Mouse (Mus musculus) brain, adult 2 months (tissue): ENCODE data around the gene Kcnf1.
A peak's percentile ranks its signal among the peaks of the same experiment; 100 is the strongest.

ENCODE experiments used
- DNase-seq: peaks from one replicate; pipeline ENCODE4 v3.0.0; 2011; ENCODE audit warnings: low read depth, low spot score

Kcnf1 gene

GRCm38 (mm10) chr12:17176757-17177092, at the start of gene Kcnf1:
Kcnf1 (minus strand) TSS chr12:17176888.
- DNase-seq: no peak

- peak; percentile 95 for DNase-seq
These were observed 48.3 kb upstream of the Kcnf1 start for GRCm38 (mm10) chr12:17225012-17225411.

DNA sequence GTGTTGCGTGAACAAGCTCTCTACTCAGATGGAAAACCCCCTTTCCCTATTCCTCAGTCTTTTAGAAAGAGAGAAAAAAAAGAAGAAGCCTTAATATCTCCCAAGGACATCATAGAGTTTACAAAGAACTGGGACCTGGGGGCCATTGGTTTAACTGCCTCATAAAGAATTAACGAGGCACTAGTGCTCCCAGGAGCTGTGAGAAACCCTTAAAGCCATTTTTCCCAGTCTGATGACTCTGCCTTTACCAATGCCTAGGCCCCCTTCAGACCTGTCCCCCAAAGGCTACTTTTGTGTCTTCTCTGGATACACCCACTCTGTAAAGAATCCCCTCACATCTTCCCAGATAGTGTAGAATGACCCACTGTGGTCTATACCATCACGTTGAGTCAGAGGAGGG, 46.4 kb upstream of the Kcnf1 start:
- no peak for DNase-seq

DNA sequence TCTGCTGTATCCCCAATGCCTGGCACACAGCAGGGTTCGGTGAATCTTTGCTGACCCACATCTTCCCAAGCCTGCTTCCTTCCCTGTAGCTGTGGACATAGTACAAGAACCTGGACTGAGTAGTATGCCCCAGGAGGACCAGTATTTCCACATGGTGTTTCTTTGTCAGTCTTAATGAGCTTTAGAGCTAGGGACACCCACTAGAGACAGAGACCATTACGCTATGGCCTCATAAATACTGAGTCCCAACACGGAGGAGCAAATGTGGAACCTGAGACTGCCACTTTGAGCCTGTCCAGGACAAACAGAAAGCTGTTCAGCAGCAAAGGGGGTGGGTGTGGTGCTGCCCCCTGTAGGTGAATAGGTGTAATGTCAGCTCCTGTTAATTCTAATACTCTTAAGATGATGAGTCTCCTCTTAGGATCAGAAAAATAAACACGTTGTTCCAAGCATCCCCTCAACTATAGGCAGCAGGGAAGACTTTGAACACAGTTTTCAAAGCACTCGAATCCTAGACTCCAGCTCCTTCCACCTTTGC, 45.3 kb upstream of the Kcnf1 start:
- DNase-seq: no peak

DNA sequence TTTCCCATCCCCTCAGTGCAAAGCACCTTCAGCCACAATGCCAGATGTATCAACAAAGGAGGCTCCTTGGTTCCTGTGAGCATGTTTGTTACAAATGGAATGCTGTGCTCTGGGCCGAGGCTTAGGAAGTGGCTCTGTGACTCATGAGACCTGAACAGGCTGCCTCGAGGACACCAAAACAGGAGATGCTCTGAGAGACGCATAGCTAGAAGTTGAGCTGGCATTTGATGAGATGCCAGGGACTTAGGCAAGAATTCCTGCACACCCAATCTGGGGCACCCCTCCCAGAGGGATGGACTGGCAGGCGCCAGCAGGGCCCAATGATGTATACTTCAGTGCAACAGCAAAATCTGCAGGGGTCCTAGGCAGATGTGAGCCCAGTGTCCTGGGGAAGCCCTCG, 43.9 kb upstream of the Kcnf1 start:
- peak; percentile 58 for DNase-seq

DNA sequence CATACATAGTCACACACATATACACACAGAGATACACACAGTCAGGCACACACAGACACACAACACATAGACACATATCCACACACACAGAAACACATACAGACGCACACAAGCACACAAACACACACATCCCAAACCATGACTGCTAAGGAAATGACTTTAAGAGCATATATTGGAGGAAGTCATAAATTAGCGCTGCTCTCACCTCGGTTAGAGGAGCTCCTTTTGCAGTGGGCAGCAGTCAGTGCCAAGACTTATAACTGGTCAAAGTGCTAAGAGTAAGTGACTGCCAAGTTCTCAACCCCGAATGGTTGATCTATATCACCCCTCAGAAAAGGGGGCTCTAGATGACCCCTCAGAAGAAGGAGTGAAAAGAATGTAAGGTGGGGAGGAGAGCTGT, 42.4 kb upstream of the Kcnf1 start:
- DNase-seq: no peak

GRCm38 (mm10) chr12:17218390-17218789, 41.7 kb upstream of the Kcnf1 start:
- no peak for DNase-seq

GRCm38 (mm10) chr12:17215751-17216150, 39.1 kb upstream of the Kcnf1 start:
- no peak for DNase-seq

DNA sequence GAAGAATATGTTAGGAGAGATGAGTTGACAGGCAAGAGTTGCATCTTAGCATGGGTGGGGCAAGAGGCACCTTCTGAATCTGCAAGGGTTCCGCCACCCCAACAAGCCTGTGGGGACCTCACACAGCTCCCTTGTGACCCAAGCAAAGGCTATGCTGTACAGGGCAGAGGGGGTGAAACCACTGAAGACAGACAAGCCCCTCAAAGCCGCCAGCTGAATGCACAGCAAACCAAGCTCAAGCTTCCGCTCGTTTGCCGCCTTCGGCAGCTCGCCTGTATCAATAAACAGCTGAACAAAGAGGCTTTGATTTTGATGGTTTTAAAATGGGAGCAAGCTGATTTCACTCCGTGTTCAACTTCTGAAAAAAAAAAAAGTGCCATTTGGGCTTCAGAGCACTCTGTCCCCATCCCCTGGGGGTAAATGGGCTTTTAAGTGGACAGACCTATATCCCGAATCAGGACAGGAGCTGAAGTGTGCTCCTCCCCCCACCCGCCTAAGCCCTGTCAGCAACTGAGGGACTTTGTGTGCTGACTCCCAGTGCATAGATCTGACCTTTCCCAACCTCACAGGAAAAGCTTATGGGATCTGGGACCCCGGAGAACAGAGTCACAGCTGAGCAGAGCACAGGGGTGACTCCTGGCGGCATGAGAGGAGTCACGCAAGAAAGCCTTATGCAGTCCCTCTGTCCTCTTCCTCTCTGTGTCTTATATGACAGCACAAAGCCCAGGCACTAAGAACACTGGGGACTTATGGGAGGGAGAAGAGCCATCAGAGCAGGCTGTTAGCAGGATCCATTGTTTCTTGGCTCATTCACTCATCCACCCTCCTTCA, 26.0 kb upstream of the Kcnf1 start:
- no peak for DNase-seq

GRCm38 (mm10) chr12:17198621-17199020, 21.9 kb upstream of the Kcnf1 start:
- DNase-seq: no peak

GRCm38 (mm10) chr12:17194140-17194539, 17.5 kb upstream of the Kcnf1 start:
- peak; percentile 81 for DNase-seq

GRCm38 (mm10) chr12:17193311-17193710, 16.6 kb upstream of the Kcnf1 start:
- no peak for DNase-seq

- DNase-seq: no peak
These were observed 16.2 kb upstream of the Kcnf1 start for GRCm38 (mm10) chr12:17192887-17193286.

- peak; percentile 92 for DNase-seq
These were observed 7.7 kb upstream of the Kcnf1 start for GRCm38 (mm10) chr12:17184303-17184775.

DNA sequence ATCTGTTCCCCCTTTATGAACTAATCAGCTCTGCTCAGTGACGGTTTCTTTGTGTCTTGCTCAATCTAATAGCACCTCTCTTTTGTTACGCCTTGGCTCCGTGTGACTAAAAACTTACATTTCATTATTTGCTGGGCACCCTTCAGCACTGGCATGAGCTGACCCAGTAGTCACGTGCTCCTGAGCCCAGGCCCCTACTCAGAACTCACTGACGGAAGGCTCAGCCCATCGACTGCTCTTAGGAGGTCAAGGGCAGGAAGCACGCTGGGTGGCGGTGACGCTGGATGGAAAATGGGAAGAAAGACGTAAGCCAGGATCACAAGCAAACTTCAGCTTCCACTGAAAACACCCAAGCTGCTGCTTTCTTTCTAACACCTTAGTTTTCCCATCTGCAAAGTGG, 7.1 kb upstream of the Kcnf1 start:
- no peak for DNase-seq

DNA sequence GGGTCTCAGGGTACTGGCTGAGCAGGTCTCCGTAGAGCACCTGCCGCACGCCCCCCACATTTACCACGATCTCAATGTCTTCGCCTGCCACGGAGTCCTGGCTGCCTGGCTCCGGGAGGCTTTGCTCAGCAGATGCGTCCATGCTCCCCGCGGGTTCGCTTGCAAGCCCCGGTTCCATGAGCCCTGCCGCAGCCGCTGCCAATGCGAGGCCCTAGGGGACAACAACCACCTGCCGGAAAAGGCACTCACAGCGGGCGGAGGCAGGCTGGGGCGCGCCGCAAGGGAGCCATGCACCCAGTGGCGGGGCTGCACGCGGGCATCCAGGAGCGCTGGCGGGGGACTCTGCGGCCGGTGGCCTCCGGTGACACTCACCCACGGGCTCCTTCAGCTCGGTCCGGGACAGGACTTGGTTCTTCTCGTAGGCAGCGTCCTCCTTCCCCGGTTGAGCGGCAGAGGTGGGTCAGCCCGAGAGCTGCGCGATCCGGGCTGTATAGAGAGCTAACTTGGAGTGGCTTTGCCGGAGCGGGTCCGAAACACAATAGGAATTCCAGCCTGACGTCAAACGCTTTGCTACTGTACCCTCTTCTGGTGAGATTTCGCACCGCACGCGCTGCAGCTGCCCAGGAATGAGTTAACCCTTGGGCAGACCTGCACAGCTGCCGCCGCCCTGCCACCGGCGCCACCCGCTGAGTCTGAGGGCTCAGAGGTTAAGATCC, 489 bp downstream of the Kcnf1 start:
- DNase-seq: peak; percentile 88

GRCm38 (mm10) chr12:17175531-17175951, 1.1 kb downstream of the Kcnf1 start:
- DNase-seq: peak; percentile 54

DNA sequence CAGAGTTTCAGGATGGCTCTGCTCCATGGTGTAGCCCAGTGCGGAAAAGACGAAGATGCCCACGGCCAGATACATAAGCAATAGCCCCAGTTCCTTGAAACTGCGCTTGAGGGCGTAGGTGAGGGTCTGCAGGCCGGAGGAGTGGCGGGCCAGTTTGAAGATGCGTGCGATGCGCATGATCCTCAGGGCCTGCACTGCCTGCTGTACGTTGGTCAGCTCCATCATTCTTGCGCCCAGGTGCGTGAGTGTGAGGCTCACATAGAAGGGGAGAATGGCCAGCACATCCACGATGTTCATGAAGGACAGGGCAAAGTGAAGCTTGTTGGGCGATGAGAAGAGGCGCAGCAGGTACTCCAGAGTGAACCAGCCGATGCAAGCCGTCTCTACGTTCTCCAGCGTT, 1.6 kb downstream of the Kcnf1 start:
- DNase-seq: no peak

GRCm38 (mm10) chr12:17174134-17174893, 2.4 kb downstream of the Kcnf1 start:
- DNase-seq: peak; percentile 82

DNA sequence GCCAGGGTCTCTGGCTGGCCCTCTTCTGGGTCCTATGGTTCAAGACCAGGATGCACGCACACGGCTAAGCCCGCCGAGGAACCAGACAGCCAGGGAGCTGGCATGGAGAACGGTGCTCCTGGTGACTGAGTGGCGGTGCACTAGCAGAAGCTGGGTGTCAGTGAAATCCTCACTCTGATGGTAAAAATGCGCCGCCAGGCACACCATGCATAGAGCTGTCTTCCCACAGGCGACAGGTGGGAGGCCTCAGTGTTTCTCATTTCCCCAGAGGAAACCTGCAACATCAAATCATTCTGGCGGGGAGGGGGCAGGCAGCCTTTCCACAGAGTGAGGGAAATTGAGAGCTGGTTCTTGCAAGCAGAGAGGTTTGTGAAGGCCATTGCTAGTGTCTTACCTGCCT, 6.3 kb downstream of the Kcnf1 start:
- DNase-seq: peak; percentile 91

GRCm38 (mm10) chr12:17166116-17166515, 10.6 kb downstream of the Kcnf1 start:
- DNase-seq: no peak

- DNase-seq: peak; percentile 61
These were observed 12.7 kb downstream of the Kcnf1 start for GRCm38 (mm10) chr12:17163996-17164395.
